Mouse (Mus musculus): ENCODE results near the gene Cyp11a1.

- TF ChIP-seq CTCF (IDR thresholded peaks at IDR 0.05; ENCODE audit: extremely low read depth, insufficient read depth, insufficient read length, insufficient replicate concordance) (no peak), POLR2A (IDR thresholded peaks at IDR 0.05; ENCODE audit: low read depth, low read length) (no peak)
Observed at GRCm38 (mm10) chr9:58060677-58061667, 54.8 kb downstream of the Cyp11a1 start.
